Mouse (Mus musculus): Measurements from ENCODE around the gene Ppm1h.

Gene Ppm1h

DNA sequence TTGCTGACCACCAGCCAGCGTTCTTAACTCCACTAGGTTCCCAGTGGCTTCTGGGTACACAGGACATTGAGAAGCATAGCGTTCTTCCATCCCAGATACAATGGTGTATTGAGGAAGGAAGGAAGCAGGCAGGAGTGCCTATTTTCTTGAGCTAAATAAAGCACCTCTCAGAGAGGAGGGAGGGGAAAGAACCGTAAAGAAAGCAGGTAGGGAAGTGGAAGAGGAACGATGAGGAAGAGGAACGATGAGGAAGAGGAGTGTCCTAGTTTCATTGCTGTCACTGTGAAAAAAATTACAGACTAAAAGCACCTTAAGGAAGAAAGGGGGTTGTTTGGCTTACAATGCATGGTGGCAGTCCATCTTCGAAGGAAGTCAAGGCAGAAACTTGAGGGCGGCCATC lies 291.6 kb downstream of the Ppm1h start:
- DNase-seq (ENCODE audit: low read depth, low spot score), result no peak

DNA sequence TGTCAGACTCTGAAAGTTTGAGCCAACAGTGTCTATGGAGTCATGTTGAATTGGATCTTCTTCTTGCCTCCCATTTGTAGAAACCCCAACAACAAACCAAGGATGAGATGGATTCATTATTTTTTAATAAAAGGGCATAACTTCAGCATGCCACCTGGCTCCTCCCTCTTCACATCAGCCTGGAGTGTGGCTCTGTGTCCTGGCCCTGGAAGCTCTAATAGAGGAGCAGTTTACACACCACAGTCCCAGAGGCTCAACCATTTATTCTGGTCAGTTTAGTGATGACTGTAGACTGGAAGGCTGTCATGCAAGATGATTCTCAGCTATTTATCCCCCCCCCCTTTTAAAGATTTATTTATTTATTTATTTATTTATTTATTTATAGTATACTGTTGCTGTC lies 294.7 kb downstream of the Ppm1h start:
- no peak for DNase-seq (ENCODE audit: low read depth, low spot score)

DNA sequence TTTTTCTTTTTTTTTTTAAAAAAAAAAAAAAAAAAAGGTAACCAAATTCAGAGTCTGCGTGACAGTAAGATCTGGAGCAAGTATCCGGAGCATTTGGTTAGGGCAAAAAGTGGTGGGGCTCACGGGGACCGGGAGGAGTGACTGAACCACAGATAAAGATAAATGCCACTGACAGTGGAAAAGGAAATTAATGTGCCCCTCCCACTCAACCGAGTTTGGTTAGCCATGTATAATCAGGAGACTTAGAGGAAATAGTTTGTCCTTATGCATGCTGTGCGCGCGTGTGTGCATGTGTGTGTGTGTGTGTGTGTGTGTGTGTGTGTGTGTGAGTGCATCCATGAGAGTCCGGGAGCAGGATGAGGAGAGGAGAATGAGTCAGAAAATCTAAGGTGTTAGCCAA lies 297.5 kb downstream of the Ppm1h start:
- DNase-seq (ENCODE audit: low read depth, low spot score), result no peak

DNA sequence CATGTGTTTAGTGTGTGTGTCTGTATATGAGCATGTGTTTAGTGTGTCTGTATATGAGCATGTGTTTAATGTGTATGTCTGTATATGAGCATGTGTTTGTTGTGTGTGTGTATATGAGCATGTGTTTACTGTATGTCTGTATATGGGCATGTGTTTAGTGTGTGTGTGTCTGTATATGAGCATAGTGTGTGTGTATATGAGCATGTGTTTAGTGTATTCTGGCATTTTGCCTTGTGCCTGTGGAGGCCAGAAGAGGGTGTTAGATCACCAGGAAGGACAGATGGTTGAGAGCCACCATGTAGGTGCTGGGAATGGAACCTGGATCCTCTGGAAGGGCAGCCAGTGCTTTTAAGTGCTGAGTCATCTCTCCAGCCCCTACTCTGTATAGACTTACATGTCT lies 300.8 kb downstream of the Ppm1h start:
- DNase-seq (ENCODE audit: low read depth, low spot score), result no peak

DNA sequence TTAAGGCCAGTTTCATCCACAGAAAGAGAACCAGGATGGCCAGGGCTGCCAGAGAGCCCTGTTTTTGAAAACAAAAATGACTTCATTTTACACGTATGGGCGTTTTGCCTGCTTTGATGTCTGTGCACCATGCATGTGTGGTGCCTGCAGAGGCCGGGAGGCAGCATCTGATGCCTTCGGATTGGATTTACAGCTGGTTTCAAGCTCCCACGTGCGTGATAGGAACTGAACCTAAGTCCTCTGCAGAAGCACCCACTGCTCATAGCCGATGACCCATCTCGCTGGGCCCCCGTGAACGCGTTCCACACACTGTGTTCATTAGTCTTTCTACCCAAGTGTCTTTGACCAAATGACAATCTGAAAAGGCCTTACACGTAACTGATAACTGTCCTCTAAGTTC lies 301.6 kb downstream of the Ppm1h start:
- no peak for DNase-seq (ENCODE audit: low read depth, low spot score)

DNA sequence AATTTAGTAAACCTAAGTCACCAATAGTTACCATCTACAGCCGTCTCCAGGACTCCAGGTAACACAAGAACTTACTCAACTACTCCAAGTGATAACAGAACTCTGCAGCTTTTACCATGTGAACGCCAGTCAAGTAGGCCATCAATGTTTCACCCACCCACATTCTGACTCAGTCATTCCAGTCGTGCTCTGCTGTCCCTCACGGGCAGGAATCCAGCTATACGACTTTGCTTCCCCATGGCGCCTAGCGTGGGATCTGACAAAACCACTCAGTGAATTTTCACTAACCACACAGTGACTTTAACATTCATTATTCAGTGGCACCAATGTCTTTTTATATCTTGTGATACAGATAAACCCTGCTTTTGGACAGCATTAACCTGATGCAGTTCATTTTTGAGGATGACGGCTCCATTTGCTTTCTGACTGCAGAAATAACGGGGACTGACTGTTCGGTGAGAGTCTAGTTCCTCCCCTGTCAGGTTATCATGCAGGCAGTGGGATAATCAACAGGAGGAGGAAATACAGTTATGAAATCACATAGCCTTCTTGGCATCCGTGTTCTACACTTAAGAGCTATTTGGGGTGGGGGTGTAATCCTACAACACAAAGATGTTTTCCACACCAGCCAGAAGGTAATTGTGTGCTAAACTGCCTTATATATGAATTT lies 304.5 kb downstream of the Ppm1h start:
- DNase-seq (ENCODE audit: low read depth, low spot score), result no peak

DNA sequence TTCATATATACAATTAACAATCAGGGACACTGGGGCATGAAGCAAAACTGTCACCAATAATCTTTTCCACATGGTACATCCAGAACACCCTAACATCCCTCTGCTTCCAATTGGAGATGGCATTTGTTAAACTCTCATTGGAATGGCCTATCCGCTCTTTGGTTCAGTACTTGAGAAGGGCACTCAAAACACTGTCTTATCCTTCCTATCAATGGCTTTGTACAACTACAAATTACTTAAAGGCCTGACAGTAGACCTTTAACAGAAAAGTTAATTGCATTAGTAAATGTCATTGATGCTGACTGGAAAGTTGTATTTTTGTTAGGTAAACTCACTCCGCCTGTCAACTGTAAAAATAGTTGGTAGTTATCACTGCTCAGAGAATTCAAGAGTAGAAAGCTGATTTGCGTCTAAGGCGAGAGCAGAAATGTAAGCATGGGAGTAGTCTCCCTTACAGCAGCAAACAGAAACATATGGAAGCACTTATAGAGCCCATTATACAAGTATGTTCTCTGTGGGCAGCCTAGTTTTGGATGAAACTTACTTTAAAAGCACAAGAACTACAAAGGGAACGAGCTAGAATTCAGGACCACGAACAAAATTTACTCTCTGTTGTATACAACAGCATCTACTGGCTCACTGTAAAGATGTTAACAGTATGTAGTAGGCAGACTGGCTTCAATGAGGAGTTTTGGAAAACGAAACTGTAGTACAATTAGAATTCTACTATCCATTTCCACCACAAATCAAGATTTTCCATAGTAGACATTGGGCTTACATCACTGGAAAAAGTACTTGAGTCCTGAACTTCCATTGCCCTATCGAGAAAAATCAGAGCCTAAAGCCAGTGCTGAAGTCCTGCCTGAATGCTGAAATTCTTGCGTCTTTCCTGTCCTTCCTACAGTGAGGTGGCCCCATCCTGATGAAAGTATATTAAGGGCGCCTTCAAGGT lies 305.3 kb downstream of the Ppm1h start:
- no peak for DNase-seq (ENCODE audit: low read depth, low spot score)

DNA sequence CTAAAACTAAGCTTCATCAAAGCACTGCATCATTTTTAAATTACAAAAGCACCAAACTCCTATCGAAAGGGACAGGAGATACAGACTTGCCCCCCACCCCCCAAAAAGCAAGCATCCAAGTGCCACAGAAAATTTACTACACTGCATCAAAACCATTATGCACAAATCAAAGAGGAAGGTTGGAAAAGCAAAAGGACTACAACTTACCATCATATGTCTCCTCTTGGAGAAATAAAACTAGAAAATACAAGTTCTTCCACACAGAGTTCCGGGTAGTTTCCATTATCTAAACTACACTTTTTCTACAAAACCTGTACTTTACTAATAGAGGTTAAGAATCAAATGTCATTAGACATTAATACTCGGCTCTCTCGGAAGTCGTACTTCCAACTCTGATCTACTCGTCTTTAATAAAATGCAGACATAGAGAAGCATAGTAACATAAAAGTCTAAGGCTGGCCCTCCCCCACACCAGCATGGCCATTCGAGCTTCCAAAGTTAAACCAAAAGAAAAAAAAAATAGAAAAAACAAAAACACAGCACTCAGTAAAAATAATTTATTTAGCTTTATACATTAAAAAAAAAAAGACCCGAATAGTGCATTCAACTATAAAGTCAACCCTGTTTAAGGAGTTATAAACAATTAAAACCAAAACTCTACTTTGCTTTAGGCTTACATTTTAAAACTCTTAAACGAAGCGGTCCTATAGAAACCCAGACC lies 306.1 kb downstream of the Ppm1h start:
- no peak for DNase-seq (ENCODE audit: low read depth, low spot score)

DNA sequence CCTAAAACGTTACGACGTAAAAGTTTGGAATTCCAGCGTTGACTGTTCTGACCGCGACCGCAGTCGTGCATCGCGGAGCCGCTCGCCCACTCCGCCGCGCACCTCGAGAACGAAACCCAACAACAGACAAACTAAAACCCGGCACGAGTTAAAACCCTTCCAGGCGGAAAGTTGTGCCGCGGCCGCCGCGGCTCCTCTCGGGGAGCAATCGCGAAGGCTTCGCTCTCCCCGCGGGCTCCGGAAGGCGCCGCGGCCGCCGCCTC lies 306.6 kb downstream of the Ppm1h start:
- no peak for DNase-seq (ENCODE audit: low read depth, low spot score)

DNA sequence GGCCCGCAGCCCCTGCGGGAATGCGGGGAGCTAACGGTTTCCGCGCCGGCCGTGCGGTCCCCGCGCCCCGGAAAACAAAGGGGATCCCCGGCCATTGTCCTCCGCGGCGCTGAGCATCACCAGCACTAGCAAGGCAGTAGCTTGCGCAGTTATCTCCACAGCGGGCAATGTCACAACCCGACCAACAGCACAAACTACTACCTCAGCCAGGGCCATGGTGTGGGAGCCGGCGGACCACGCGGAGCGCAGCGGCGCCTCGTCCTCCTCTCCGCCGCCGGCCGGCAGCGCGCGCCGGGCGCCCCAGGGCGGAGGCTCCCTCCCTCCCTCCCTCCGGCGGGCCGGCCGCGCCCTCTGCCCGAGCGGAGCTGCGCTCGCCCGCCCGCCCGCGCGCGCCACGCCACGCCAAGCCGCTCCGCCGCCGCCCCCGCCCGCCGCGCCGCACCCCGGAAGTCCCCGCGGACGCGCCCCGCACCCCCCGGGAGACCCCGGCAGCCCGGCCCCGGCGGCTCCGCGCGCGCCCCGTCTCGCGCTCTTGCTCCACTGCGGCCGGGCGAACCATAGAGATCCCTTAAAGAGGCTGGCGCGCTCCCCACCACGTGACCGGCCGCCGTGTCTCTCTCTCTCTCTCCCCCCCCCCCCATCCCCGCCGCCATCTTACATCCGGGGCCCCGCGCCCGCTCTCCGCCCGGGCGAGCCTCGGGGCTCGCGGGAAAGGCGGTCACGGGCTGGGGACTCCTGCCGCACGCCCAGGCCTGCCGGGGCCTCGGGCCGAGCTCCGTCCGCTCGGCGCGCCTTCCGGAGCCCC lies 307.2 kb downstream of the Ppm1h start:
- DNase-seq (ENCODE audit: low read depth, low spot score), result peak; percentile 78

DNA sequence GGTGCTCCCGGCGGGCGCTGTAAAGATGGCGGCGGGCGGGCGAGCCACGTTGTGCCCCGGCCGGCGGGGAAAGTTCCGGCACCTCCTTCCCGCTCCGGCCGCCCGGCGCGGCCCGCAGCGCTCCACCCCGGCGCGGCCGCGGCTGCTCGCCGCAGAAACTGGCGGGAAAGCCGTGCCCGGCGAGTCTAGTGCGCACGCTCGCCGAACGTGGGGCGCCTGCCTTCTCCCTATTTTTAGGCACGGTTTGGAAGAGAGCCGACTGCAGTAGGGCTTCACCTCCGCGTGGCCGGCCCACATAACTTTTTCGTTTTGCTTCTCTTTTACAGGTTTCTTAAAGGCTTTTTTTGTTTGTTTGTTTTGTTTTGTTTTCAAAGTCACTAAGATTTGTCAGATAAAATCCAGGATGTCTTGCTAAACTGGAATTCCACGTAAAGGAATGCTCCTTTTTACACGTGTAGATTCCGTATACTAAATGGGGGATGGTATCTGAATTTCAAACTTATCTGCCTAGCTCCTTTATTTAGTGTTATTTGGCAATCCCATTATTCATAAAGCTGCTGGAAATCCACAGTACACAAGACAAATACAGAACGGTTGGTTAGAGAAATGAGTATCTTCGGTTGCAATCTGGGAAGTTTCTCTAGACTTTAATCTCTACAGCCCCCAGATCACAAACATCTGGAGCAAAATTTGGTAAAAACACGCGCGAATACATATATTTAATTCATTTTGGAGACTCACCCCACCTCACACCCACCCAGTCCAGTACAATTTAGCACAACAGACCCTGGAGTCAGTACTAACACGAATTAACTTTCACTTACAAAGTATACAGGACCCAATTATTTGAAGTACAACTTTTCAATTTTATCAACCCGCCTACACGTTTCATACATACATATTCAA lies 308.0 kb downstream of the Ppm1h start:
- DNase-seq (ENCODE audit: low read depth, low spot score), result no peak

DNA sequence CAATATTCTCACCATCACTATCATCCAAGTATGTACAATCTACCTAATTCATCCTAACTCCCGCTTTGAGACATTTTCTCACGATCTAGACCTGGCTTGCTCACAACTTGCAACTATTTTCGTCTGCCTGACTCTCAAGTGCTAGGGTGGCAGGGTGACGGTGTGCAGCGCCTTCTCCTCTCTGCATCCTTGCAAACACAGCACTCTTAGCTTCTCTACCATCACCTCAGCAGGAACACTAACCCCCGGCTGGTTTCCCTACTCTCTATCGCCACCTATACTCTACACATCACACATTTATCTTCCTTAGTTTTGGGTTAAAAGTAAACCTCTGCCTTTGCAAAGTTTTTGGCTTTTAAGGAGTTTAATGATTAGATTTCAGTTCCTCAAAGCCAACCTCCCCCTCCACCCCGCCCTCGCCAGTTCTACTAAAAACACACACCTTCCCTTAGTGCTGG lies 309.1 kb downstream of the Ppm1h start:
- no peak for DNase-seq (ENCODE audit: low read depth, low spot score)

DNA sequence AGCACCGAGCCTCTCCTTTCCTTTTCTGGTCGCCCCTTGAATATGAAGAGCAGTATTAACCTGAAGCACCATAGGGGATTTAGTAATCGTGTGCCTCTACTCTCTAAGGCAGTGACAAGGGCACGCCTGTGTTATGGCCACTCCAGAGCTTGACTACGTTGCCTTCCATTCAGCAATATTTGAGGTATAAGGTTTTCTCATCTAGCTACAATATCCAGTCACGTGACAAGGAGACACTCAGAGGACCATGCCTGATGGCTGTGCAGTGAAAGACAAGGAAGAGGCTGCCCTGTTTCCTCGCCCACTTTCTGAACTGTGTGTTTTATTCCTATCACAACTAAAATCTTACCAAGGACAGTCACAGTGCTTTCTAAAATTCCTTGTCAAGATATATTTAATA lies 309.8 kb downstream of the Ppm1h start:
- no peak for DNase-seq (ENCODE audit: low read depth, low spot score)

DNA sequence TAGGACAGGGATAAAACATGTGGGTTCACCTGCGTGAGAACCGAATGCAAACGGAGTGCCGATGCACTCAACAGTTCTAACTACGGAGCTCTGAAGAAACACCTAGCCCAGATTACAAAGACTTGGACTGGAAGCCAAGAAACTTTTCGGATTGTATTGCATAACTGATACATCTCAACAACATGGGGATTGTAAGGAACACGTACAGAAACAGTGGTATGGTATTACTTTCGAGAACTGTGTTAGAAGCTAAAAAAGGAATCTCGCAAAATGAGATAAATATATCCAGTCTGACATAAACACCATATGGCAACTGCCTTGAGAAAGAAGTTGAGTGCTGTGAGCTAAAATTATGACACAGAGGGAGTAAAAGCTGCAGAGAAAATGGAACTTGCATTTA lies 311.4 kb downstream of the Ppm1h start:
- no peak for DNase-seq (ENCODE audit: low read depth, low spot score)

DNA sequence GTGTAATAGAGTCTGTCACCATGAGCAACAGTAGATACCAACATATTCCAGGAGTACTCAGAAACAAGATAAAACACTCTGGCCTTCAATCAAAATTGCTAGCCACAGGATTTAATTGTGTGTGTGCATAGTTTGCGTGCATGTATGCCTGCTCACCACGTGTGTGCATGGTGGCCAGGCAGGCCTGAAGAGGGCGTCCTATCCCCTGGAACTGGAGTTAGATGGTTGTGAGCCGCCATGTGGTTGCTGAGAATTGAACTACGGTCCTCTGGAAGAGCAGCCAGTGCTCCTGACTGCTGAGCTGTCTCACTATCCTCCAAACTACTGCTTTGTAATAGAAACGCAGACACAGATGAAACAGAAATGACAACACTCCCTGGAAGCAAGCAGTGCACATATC lies 312.0 kb downstream of the Ppm1h start:
- DNase-seq (ENCODE audit: low read depth, low spot score), result no peak

DNA sequence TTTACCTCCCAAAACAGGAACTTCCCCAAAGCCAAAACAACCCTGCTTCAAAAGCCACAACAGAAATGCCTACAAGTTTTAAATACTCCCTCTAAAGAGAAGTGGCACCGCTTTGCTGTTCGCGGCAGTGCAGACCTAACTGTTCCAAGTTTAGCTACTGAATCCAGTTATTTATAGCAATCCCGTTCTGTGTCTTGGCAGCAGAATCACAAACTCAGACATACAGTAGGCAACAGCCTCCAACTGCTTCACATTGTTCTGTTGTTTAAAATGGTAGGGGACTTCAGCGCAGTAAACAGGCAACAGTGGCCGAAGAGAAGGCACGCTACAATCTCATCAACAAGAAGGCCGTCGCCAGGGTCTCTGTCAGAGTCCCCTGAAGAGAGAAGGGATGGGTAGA lies 312.5 kb downstream of the Ppm1h start:
- DNase-seq (ENCODE audit: low read depth, low spot score), result no peak

DNA sequence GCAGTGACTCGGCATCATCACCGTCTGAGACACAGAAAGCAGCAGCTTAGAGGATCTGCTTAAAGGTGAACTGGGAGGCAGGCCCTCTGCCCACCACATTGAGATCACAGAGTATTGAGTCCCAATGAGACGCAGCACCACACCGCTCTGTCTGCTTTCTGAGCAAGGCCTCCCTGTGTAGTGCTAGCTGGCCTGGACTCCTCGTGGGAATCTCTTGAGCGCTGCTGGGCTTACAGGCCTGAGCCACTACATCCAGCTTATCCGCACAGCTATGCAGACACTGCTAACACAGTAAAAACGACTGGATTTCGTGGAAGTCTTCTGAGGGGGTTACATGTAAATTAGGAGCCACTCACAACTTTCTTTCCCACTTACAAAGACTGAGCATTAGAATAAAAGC lies 313.1 kb downstream of the Ppm1h start:
- no peak for DNase-seq (ENCODE audit: low read depth, low spot score)

DNA sequence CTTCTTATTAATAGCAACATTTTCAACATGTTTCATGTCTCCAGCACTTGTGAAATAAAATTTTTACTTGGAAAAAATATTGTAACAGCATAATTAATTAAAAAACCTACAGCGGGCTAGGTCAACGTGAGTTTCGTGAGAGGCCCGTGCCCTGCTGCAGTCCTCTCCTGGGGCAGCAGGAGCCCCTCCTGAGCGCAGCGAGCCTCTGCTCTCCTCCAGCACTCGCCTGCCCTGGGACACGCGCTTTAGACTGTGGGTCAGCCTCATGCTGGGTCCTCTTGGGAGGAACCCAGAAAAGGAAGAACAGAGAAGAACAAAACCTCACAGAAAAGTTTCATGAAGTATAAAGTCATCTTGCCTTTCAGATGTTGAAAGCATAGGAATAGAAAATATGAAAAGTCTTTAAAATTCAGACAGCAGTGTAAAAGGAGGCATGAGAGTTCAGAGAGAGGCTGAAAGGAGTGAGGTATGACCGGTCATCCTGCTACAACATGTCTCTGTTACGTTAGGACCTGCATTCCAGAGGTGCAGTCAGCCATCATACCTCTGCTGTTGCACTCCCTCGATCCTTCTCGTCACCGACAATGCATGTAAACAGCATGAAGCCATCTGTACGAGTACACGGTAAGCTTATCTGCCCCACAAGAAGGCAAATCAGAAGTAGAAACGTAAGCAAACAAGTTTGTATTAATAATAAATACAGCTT lies 316.0 kb downstream of the Ppm1h start:
- no peak for DNase-seq (ENCODE audit: low read depth, low spot score)
